Mouse (Mus musculus) G1E (cell line): Measurements from ENCODE around the gene Ntan1.

Experiments used
- CTCF ChIP-seq: IDR thresholded peaks from 2 replicates; pipeline ENCODE4 v1.5.1; 2012; ENCODE audit warnings: low read depth, low read length, inconsistent platforms, mixed read lengths
- TAL1 ChIP-seq: conservative IDR thresholded peaks from 2 replicates; pipeline ENCODE4 v1.6.1; 2012; ENCODE audit warnings: low read depth, low read length, inconsistent platforms, mixed read lengths

DNA sequence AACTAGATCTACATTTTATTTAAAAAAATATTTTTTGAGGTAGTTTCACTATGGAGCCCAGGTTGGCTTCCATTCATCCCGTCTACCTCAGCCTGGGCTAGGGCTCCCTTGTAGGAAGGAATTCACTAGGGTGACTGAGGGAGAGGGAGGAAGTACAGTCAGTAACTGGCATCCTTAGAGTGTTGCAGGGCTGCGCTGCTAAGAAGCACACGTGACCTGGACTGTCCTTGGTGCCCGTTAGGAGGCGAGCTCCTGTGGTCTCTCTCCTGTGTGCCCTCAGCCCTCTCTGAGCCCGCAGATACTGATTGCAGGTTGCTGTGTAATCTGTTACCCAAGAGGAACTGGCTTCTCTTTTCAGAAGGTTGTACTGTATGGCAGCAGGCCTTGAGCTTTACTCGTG, 10.2 kb upstream of the Ntan1 start:
- TF ChIP-seq CTCF: no peak
- no peak for TF ChIP-seq TAL1
